Mouse (Mus musculus): ENCODE data around the gene Ccdc175. TPM values are rescaled to one million over a fixed set of nuclear protein-coding genes. Genes with fewer than 3 reads are reported as not detected.
A peak's percentile ranks its signal among the peaks of the same experiment; 100 is the strongest.

Ccdc175 gene
- total and polyA plus RNA-seq, 3 experiments = not detected

GRCm38 (mm10) chr12:72086166-72086825 is 98.5 kb downstream of the Ccdc175 start:
- H3K4me3 ChIP-seq (replicated peaks in 1 of 3; ENCODE audit: low read depth in 2 of 3, low read length in 2 of 3, poor library complexity in 1 of 3) = peak overlapping the region; percentile 81 to 97 (median 84)
- DNase-seq (ENCODE audit: extremely low read depth) = no peak
- no peaks in the 10 kb centered on the region for H3K27me3 ChIP-seq (replicated peaks)
- H3K4me2 ChIP-seq (ENCODE audit: insufficient read depth, low read depth, poor library complexity, severe bottlenecking) = peak overlapping the region; percentile 97
- no peaks in the 10 kb centered on the region for H3K79me2 ChIP-seq (replicated peaks; ENCODE audit: control insufficient read depth, extremely low read depth, insufficient read depth, poor library complexity, severe bottlenecking)
- no peak overlapping the region for H3K27ac ChIP-seq (ENCODE audit: insufficient read depth, low read depth)
- no peaks in the 10 kb centered on the region for H3K9me3 ChIP-seq (replicated peaks; ENCODE audit: low read length)
- dilution Hi-C loops (cut with MboI; ENCODE audit: extremely low pct_ligation_motif_present, extremely low pct_unique_long_range_greater_than_20kb, low sequenced_read_pairs) (no loop called here), in situ Hi-C loops (cut with MboI; ENCODE audit: low pct_ligation_motif_present, low pct_unique_long_range_greater_than_20kb, low sequenced_read_pairs) (no loop called here)
- TF ChIP-seq TBP (conservative IDR thresholded peaks at IDR 0.05; ENCODE audit: low read depth, low read length) (0 out of 2 replicates have a peak, but pooled peaks have one; percentile 43), JUN (IDR thresholded peaks at IDR 0.05; ENCODE audit: insufficient read depth, low read depth, low read length) (no peak), SIN3A (IDR thresholded peaks at IDR 0.05; ENCODE audit: low read length) (no peak), IRF4 (IDR thresholded peaks at IDR 0.05; ENCODE audit: low read depth, low read length) (no peak), NELFE (IDR thresholded peaks at IDR 0.05; ENCODE audit: low read depth, low read length) (no peak), ETS1 (conservative IDR thresholded peaks at IDR 0.05; ENCODE audit: low read depth, low read length) (no peak), TCF12 (IDR thresholded peaks at IDR 0.05; ENCODE audit: low read depth, low read length) (0 out of 2 replicates have a peak, but pooled peaks have one; percentile 10), RAD21 (IDR thresholded peaks at IDR 0.05; ENCODE audit: low read depth, low read length) (no peak)
- H3K36me3 ChIP-seq (replicated peaks in 1 of 2; ENCODE audit: control insufficient read depth in 1 of 2, insufficient read depth in 1 of 2, low read length in 1 of 2) = peaks cover 5 to 11% of the 10 kb centered on the region in 2 experiments
- H3K4me1 ChIP-seq (ENCODE audit: control insufficient read depth in 1 of 2, insufficient read depth in 2 of 2) = peaks cover 4 to 21% of the 10 kb centered on the region in 2 experiments; a peak in 3 of 4 replicates
- peak overlapping the region; percentile 82 for H3K9ac ChIP-seq (ENCODE audit: insufficient read depth, low read depth)

GRCm38 (mm10) chr12:72085329-72086165 is 99.3 kb downstream of the Ccdc175 start, which contains the start of the genes L3hypdh and Jkamp:
Gene L3hypdh, minus strand, starts transcription at chr12:72085439.
Gene Jkamp, plus strand, starts transcription at chr12:72085589.
- Histone ChIP-seq H3K9me3 (replicated peaks; ENCODE audit: low read length) (no peaks in the 10 kb centered on the region), H3K36me3 (replicated peaks in 1 of 2; ENCODE audit: control insufficient read depth in 1 of 2, insufficient read depth in 1 of 2, low read length in 1 of 2) (peaks cover 5 to 8% of the 10 kb centered on the region in 2 experiments), H3K27me3 (replicated peaks) (no peaks in the 10 kb centered on the region), H3K4me2 (ENCODE audit: insufficient read depth, low read depth, poor library complexity, severe bottlenecking) (peak within 1 kb of the TSS; percentile 97), H3K27ac (ENCODE audit: insufficient read depth, low read depth) (no peak within 1 kb of the TSS), H3K4me3 (replicated peaks in 1 of 3; ENCODE audit: low read depth in 2 of 3, low read length in 2 of 3, poor library complexity in 1 of 3) (peak within 1 kb of the TSS; percentile 81 to 97 (median 84)), H3K4me1 (ENCODE audit: control insufficient read depth in 1 of 2, insufficient read depth in 2 of 2) (peaks cover 4 to 21% of the 10 kb centered on the region in 2 experiments; a peak in 3 of 4 replicates), H3K79me2 (replicated peaks; ENCODE audit: control insufficient read depth, extremely low read depth, insufficient read depth, poor library complexity, severe bottlenecking) (no peaks in the 10 kb centered on the region), H3K9ac (ENCODE audit: insufficient read depth, low read depth) (peak within 1 kb of the TSS; percentile 82)
- peak; percentile 100 for DNase-seq (ENCODE audit: extremely low read depth)
- in situ Hi-C loops (cut with MboI; ENCODE audit: low pct_ligation_motif_present, low pct_unique_long_range_greater_than_20kb, low sequenced_read_pairs) = no loop called here
- peak; percentile 9; the same call in 1 of the 2 replicates for TF ChIP-seq NRF1 (IDR thresholded peaks at IDR 0.05; ENCODE audit: low read depth, low read length)
- no peak for TF ChIP-seq EP300 (IDR thresholded peaks at IDR 0.05; ENCODE audit: low read length)
- no peak for TF ChIP-seq CHD2 (IDR thresholded peaks at IDR 0.05; ENCODE audit: low read length)
- TF ChIP-seq RCOR1 (conservative IDR thresholded peaks at IDR 0.05; ENCODE audit: low read depth, low read length) = no peak
- 0 out of 2 replicates have a peak, but pooled peaks have one; percentile 55 for TF ChIP-seq SIN3A (IDR thresholded peaks at IDR 0.05; ENCODE audit: low read length)
- TF ChIP-seq KAT2A (IDR thresholded peaks at IDR 0.05; ENCODE audit: insufficient replicate concordance, low read length) = no peak
- TF ChIP-seq POLR2A (IDR thresholded peaks at IDR 0.05; ENCODE audit: low read depth, low read length) = peak; percentile 65
- TF ChIP-seq MAX (IDR thresholded peaks at IDR 0.05; ENCODE audit: low read length) = peak; percentile 31; the same call in 1 of the 2 replicates
- TF ChIP-seq UBTF (IDR thresholded peaks at IDR 0.05; ENCODE audit: low read depth, low read length) = peak; percentile 33; the same call in 1 of the 2 replicates
- no peak for TF ChIP-seq POLR2AphosphoS2 (IDR thresholded peaks at IDR 0.05; ENCODE audit: low read depth, low read length)
- no peak for TF ChIP-seq RAD21 (IDR thresholded peaks at IDR 0.05; ENCODE audit: low read depth, low read length)
- TF ChIP-seq MEF2A (IDR thresholded peaks at IDR 0.05; ENCODE audit: borderline replicate concordance, low read depth, low read length) = 0 out of 2 replicates have a peak, but pooled peaks have one; percentile 19
- no peak for TF ChIP-seq ZNF384 (IDR thresholded peaks at IDR 0.05; ENCODE audit: low read depth, low read length)
- TF ChIP-seq HCFC1 (IDR thresholded peaks at IDR 0.05; ENCODE audit: low read depth, low read length) = peak; percentile 58
- peak; percentile 69 for TF ChIP-seq NELFE (IDR thresholded peaks at IDR 0.05; ENCODE audit: low read depth, low read length)
- TF ChIP-seq ELF1 (IDR thresholded peaks at IDR 0.05; ENCODE audit: low read depth, low read length) = peak; percentile 98
- no peak for TF ChIP-seq PAX5 (IDR thresholded peaks at IDR 0.05; ENCODE audit: low read length)
- TF ChIP-seq MYC (IDR thresholded peaks at IDR 0.05; ENCODE audit: low read depth, low read length) = 0 out of 2 replicates have a peak, but pooled peaks have one; percentile 45
- 0 out of 2 replicates have a peak, but pooled peaks have one; percentile 2 for TF ChIP-seq TBP (conservative IDR thresholded peaks at IDR 0.05; ENCODE audit: low read depth, low read length)
- dilution Hi-C loops (cut with MboI; ENCODE audit: extremely low pct_ligation_motif_present, extremely low pct_unique_long_range_greater_than_20kb, low sequenced_read_pairs) = no loop called here

Data from CH12.LX (cell line).